Mouse (Mus musculus) pancreas, adult 10 weeks (tissue): Measurements from ENCODE around the gene Aldh1b1. TPM values are rescaled to one million over a fixed set of nuclear protein-coding genes. Genes with fewer than 3 reads are reported as not detected.

Experiments used
- polyA plus RNA-seq: library from polyadenylated mRNA; stranded (reverse); fragments of 350-450 nt; fragmentation: Illumina TruSeq; extraction: RNeasy Lipid Tissue Mini Kit (QIAGEN cat#74804); gene quantifications from one replicate; pipeline ENCODE4 v1.2.3, GENCODE M21; 2015; ENCODE audit warnings: low read depth, low replicate concordance; ENCODE audit not compliant: insufficient read depth

Gene Aldh1b1
- 0.59 TPM for polyA plus RNA-seq

DNA sequence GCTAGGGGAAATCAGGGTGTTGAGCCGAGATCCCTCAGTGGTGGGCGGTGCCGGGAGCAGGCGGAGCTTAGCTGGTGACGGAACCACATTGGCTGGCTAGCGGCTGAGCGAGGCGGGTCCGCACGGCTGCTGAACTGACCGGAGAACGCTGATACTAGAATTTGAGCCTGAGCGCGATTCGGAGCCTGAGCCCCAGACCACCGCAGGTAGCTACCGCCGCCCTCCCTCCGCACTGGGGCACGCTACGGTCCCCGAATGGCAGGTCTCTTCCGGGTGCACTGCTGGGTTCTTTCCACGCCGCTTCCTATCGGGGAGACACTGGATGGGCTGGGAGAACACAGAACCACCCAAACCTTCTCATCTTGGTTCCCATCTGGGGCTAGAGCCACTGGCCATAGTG lies at the start of gene Aldh1b1:
Aldh1b1 (plus strand) TSS at position 59 of the 400 bp plus-strand sequence.

DNA sequence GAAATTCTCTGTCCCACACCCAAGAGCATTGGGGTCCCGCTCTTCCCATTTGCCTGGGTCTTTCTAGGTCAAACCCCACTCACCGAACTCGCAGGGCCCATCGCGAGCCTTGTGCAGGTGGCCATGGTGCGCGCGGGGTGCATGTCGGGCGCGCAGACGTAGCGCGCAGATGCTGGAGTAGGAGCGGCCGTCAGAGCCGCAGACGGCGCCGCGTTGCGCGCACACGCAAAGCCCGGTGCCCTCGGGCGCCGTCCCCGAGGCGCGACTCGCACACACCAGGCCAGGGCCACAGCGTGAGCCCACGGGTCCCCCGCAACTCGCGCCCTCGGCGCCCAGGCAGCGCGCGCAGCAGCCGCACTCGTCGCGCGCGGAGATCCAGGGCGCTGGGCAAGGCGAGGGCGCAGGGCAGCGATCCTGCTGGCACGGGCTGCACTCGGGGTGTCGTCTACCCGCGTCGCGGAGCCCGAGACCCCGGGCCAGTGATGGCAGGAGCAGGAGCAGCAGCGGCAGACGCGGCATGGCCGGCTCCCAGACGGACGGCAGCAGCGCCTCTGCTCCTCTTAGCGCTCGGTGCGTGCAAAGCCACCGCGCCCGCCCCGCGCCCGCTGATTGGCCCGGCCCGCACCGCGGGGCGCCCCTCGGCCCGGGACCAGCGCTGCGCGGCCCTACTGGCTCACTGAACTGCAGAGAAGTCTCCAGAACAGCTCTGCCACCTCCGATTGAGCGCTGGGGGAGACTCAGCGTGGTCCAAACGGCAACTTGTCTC lies 27.6 kb downstream of the Aldh1b1 start, which contains the start of gene Igfbpl1:
Igfbpl1 (minus strand) TSS at position 649 of the 766 bp plus-strand sequence.

DNA sequence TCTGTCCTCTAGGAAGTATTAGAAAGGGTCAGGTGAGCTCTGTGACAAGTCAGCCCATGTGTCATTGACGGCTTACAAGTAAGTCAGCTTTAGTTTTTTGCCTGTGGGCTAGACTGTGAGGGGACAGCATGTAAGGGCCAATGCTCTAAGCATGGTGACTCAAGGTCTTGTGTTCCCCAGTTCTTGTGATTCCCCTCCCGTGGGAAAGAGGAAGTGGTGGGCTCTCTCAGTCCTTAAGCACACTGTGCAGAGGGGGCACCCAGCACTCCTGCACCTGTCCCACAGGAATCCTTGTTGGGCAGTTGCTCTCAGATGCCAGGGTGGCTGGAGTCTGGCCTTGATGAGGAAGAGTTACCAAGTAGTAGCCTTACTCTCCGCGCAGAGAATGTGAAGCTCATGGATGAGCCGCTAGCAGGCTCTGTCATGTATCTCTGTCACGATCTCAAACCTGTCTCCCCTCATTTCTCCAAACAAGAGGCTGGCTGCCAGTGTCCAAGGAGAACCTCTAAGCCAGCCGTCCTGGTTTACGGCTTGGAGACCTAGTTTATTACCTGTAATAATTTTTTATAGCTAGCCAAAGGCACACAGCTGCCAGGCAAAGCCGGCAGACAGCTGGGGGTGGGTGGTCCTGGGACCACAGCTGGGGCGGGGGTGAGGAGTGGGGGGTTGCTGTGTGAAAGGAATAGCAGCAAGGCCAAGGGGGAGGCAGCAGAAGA lies 49.4 kb downstream of the Aldh1b1 start, which contains the start of gene Stra6l:
Stra6l (plus strand) TSS at position 556 of the 716 bp plus-strand sequence.

Other genes with a start within 250 kb of the Aldh1b1 start
- not detected for gene Igfbpl1, start 27.9 kb downstream of the Aldh1b1 start, polyA plus RNA-seq
- gene Stra6l, start 49.6 kb downstream of the Aldh1b1 start, polyA plus RNA-seq, result 1.7 TPM
- not detected for gene Ccdc180, start 91.3 kb downstream of the Aldh1b1 start, polyA plus RNA-seq
- gene Tdrd7, start 166.3 kb downstream of the Aldh1b1 start, polyA plus RNA-seq, result 13.1 TPM
- 1.9 TPM for gene Tmod1, start 239.9 kb downstream of the Aldh1b1 start, polyA plus RNA-seq